Mouse (Mus musculus) cerebellum, adult 2 months (tissue): ENCODE measurements at regions not wholly inside any gene's neighbourhood (a gene's known extent, or its start where the extent isn't known, plus 50 kb on each side); places are given as distances from the start of the nearest gene placed in this dataset.

ENCODE experiments used
- CTCF ChIP-seq: fragments of 200-500 bp; IDR thresholded peaks from 2 replicates; pipeline ENCODE4 v1.5.1; 2011; ENCODE audit warnings: low read depth, mild to moderate bottlenecking, control low read depth, low read length, moderate library complexity, borderline replicate concordance; ENCODE audit not compliant: insufficient read depth
- POLR2A ChIP-seq: fragments of 200-500 bp; IDR thresholded peaks from 2 replicates; pipeline ENCODE4 v1.6.1; 2011; ENCODE audit warnings: low read length, control low read depth, borderline replicate concordance; ENCODE audit not compliant: insufficient read depth

GRCm38 (mm10) chr1:92742881-92743621 is 88.4 kb upstream of the Gpc1 start:
- TF ChIP-seq POLR2A: no peak
- TF ChIP-seq CTCF: peak; percentile 35; the same call in 1 of the 2 replicates
